Mouse (Mus musculus): ENCODE measurements around the gene Zcchc24.

GRCm38 (mm10) chr14:25686216-25686945 is 82.5 kb downstream of the Zcchc24 start:
- TF ChIP-seq CTCF (IDR thresholded peaks at IDR 0.05; ENCODE audit: control insufficient read depth, insufficient read depth, insufficient read length), result no peak
- no peak for TF ChIP-seq MAX (IDR thresholded peaks at IDR 0.05)
- TF ChIP-seq USF1 (IDR thresholded peaks at IDR 0.05; ENCODE audit: low read depth), result no peak
- no peak for TF ChIP-seq MYOG (IDR thresholded peaks at IDR 0.05; ENCODE audit: control insufficient read depth, extremely low read depth, insufficient read length)
- TF ChIP-seq CEBPB (IDR thresholded peaks at IDR 0.05; ENCODE audit: low read depth), result no peak
- no peak for TF ChIP-seq FOSL1 (IDR thresholded peaks at IDR 0.05; ENCODE audit: insufficient read depth, low read length, poor library complexity, severe bottlenecking)
- no peak for TF ChIP-seq MYOD1 (IDR thresholded peaks at IDR 0.05; ENCODE audit: control insufficient read depth, insufficient read length, low read depth)

All from C2C12 (cell line).